Comparison of ENCODE assay signal across 16 mouse cellular contexts in the genomic region with DNA sequence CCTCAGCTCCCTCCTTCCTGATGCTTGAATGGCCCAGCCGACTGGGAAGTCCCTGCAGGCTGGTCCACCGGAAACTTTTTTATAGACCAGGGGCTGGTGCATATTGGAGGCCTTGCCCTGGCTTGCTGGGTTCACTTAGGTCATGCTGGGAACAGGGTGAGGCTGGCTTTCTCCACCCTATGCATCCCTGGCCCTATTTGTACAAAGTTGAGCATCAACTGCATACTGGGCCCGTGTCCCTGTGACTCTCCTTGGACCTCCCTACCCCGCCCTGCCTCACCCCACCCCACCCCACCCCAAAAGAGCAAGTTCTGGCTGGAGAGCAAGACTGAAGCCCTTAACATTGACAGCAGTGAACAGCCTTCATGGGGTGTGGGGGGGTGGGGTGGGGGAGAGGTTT.
"Had no signal": no experiment of that assay in that cellular context is flagged by ENCODE, and none has a peak within 500 bp of the region (broad histone marks: within the 10 kb centered on the region; RNA-seq: fewer than 3 reads in every experiment).

No protein-coding gene starts in this region.

- H3K9me3 ChIP-seq: kidney, embryonic 15.5 days; limb, embryonic 12.5 days; limb, embryonic 15.5 days; liver, embryonic 13.5 days had no signal

- H3K36me3 ChIP-seq: kidney, embryonic 15.5 days; limb, embryonic 12.5 days; limb, embryonic 15.5 days; liver, embryonic 13.5 days had no signal

- H3K4me3 ChIP-seq: kidney, embryonic 15.5 days; left cerebral cortex, adult 2 months; limb, embryonic 12.5 days; limb, embryonic 15.5 days; liver, embryonic 13.5 days had no signal

- H3K4me1 ChIP-seq: kidney, embryonic 15.5 days; limb, embryonic 12.5 days; limb, embryonic 15.5 days had no signal

- H3K27me3 ChIP-seq: limb, embryonic 15.5 days; liver, embryonic 13.5 days had no signal

- DNase-seq: kidney, adult 8-10 months; kidney, postnatal 10 days; kidney, postnatal 36 days; layer of hippocampus, postnatal 36 days; left cerebral cortex, postnatal 4 days; liver, embryonic 13.5 days; lung, adult 2 months; lung, postnatal 14 days; lung, postnatal 4 days; midbrain, embryonic 14.5 days; thymus, postnatal 25 days had no signal

- H3K27ac ChIP-seq: kidney, embryonic 15.5 days; left cerebral cortex, adult 2 months; limb, embryonic 12.5 days; limb, embryonic 15.5 days; liver, embryonic 13.5 days had no signal

- H3K9ac ChIP-seq: kidney, embryonic 15.5 days; limb, embryonic 12.5 days; limb, embryonic 15.5 days; liver, embryonic 13.5 days had no signal

- H3K4me2 ChIP-seq: kidney, embryonic 15.5 days; limb, embryonic 12.5 days; limb, embryonic 15.5 days; liver, embryonic 13.5 days; midbrain, embryonic 11.5 days had no signal
